Mouse (Mus musculus): ENCODE data around the gene Wwox. TPM values are rescaled to one million over a fixed set of nuclear protein-coding genes. Genes with fewer than 3 reads are reported as not detected.

Gene Wwox
- total RNA-seq, 1 experiment: 12.5 TPM

- no peaks in the 10 kb centered on the region for H3K36me3 ChIP-seq (ENCODE audit: control insufficient read depth, insufficient read depth, low read length, poor library complexity, severe bottlenecking)
- DNase-seq (ENCODE audit: low read depth, low spot score): no peak
- no peak overlapping the region for H3K4me3 ChIP-seq (ENCODE audit: insufficient read depth in 1 of 2, low read depth in 1 of 2, low read length in 2 of 2, poor library complexity in 1 of 2, severe bottlenecking in 1 of 2)
- no peak overlapping the region for H3K9ac ChIP-seq (ENCODE audit: insufficient read depth, low read depth, low read length, poor library complexity, severe bottlenecking)
- no peaks in the 10 kb centered on the region for H3K9me3 ChIP-seq (ENCODE audit: control insufficient read depth, insufficient read depth, low read depth, low read length)
- in situ Hi-C loops (cut with MboI; ENCODE audit: low sequenced_read_pairs in 2 of 2, unreplicated experiment in 2 of 2): no loop called here
- no peak for TF ChIP-seq MAFK (IDR thresholded peaks at IDR 0.05; ENCODE audit: insufficient read depth, low read depth, low read length)
- TF ChIP-seq CHD2 (IDR thresholded peaks at IDR 0.05; ENCODE audit: low read depth, low read length): no peak
- TF ChIP-seq HCFC1 (IDR thresholded peaks at IDR 0.05; ENCODE audit: borderline replicate concordance, insufficient read depth, low read length): no peak
- no peak for TF ChIP-seq ZC3H11A (IDR thresholded peaks at IDR 0.05; ENCODE audit: borderline replicate concordance, low read depth, low read length)
- TF ChIP-seq ZNF384 (IDR thresholded peaks at IDR 0.05; ENCODE audit: low read depth, low read length): no peak
- H3K4me1 ChIP-seq (ENCODE audit: control insufficient read depth in 2 of 2, insufficient read depth in 2 of 2, low read length in 2 of 2, poor library complexity in 1 of 2): peaks cover 8 to 9% of the 10 kb centered on the region in 2 experiments
- H3K27ac ChIP-seq (ENCODE audit: insufficient read depth, low read depth, low read length, poor library complexity, severe bottlenecking): no peak overlapping the region
These were observed 716.7 kb downstream of the Wwox start for GRCm38 (mm10) chr8:115156142-115156541.

- H3K36me3 ChIP-seq (ENCODE audit: control insufficient read depth, insufficient read depth, low read length, poor library complexity, severe bottlenecking): no peaks in the 10 kb centered on the region
- H3K27ac ChIP-seq (ENCODE audit: insufficient read depth, low read depth, low read length, poor library complexity, severe bottlenecking): no peak overlapping the region
- H3K9ac ChIP-seq (ENCODE audit: insufficient read depth, low read depth, low read length, poor library complexity, severe bottlenecking): no peak overlapping the region
- peaks cover 8 to 10% of the 10 kb centered on the region in 2 experiments for H3K4me1 ChIP-seq (ENCODE audit: control insufficient read depth in 2 of 2, insufficient read depth in 2 of 2, low read length in 2 of 2, poor library complexity in 1 of 2)
- H3K9me3 ChIP-seq (ENCODE audit: control insufficient read depth, insufficient read depth, low read depth, low read length): no peaks in the 10 kb centered on the region
- DNase-seq (ENCODE audit: low read depth, low spot score): peak; percentile 45
- in situ Hi-C loops (cut with MboI; ENCODE audit: low sequenced_read_pairs in 2 of 2, unreplicated experiment in 2 of 2): no loop called here
- H3K4me3 ChIP-seq (ENCODE audit: insufficient read depth in 1 of 2, low read depth in 1 of 2, low read length in 2 of 2, poor library complexity in 1 of 2, severe bottlenecking in 1 of 2): no peak overlapping the region
- TF ChIP-seq MAFK (IDR thresholded peaks at IDR 0.05; ENCODE audit: insufficient read depth, low read depth, low read length): no peak
- TF ChIP-seq HCFC1 (IDR thresholded peaks at IDR 0.05; ENCODE audit: borderline replicate concordance, insufficient read depth, low read length): no peak
- TF ChIP-seq ZNF384 (IDR thresholded peaks at IDR 0.05; ENCODE audit: low read depth, low read length): no peak
- TF ChIP-seq ZC3H11A (IDR thresholded peaks at IDR 0.05; ENCODE audit: borderline replicate concordance, low read depth, low read length): no peak
- no peak for TF ChIP-seq CHD2 (IDR thresholded peaks at IDR 0.05; ENCODE audit: low read depth, low read length)
These were observed 718.7 kb downstream of the Wwox start for GRCm38 (mm10) chr8:115157977-115158720.

DNA sequence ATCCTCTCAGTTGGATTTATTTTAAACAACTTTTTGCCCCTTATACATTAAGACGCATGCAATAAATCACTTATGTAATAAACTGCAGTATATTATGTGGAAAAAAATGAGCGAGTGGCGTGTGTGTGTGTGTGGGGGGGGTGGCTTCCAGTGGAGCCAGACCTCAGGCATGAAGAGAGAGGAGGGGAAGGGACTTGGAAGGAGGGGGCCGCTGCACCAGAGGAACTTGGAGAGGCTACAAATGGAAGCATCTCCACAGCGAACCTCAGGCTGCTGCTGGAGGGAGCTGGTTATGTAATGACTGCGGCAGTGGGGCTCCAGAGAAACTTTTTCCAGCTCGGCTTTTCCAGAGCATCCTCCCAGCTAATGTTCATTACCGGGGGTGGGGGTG, 719.3 kb downstream of the Wwox start:
- in situ Hi-C loops (cut with MboI; ENCODE audit: low sequenced_read_pairs in 2 of 2, unreplicated experiment in 2 of 2): no loop called here
- H3K9me3 ChIP-seq (ENCODE audit: control insufficient read depth, insufficient read depth, low read depth, low read length): no peaks in the 10 kb centered on the region
- no peak overlapping the region for H3K9ac ChIP-seq (ENCODE audit: insufficient read depth, low read depth, low read length, poor library complexity, severe bottlenecking)
- peaks cover 8 to 10% of the 10 kb centered on the region in 2 experiments for H3K4me1 ChIP-seq (ENCODE audit: control insufficient read depth in 2 of 2, insufficient read depth in 2 of 2, low read length in 2 of 2, poor library complexity in 1 of 2)
- no peak for DNase-seq (ENCODE audit: low read depth, low spot score)
- H3K4me3 ChIP-seq (ENCODE audit: insufficient read depth in 1 of 2, low read depth in 1 of 2, low read length in 2 of 2, poor library complexity in 1 of 2, severe bottlenecking in 1 of 2): no peak overlapping the region
- no peaks in the 10 kb centered on the region for H3K36me3 ChIP-seq (ENCODE audit: control insufficient read depth, insufficient read depth, low read length, poor library complexity, severe bottlenecking)
- TF ChIP-seq ZNF384 (IDR thresholded peaks at IDR 0.05; ENCODE audit: low read depth, low read length) (no peak), CHD2 (IDR thresholded peaks at IDR 0.05; ENCODE audit: low read depth, low read length) (no peak), HCFC1 (IDR thresholded peaks at IDR 0.05; ENCODE audit: borderline replicate concordance, insufficient read depth, low read length) (no peak), MAFK (IDR thresholded peaks at IDR 0.05; ENCODE audit: insufficient read depth, low read depth, low read length) (no peak), ZC3H11A (IDR thresholded peaks at IDR 0.05; ENCODE audit: borderline replicate concordance, low read depth, low read length) (no peak)
- H3K27ac ChIP-seq (ENCODE audit: insufficient read depth, low read depth, low read length, poor library complexity, severe bottlenecking): no peak overlapping the region; the same call in 1 of the 2 replicates

DNA sequence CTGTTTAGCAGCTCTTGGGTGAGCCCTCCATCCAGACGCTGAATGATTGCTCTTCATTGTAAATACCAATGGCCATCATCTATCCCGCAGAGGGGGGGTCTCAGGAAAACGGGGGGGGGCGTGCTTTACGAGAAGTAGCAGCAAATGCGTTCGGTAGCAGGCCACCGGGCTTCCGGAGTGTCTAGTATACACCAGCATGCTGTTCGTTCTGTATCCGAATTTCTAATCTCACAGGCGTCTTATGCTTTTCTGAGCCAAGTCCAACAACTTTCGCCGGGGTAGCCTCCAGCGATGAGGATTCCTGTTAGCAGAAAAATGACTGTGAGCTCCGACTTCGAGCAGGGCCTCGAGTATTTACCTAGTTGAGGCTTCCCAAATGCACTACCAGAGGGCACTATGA, 719.8 kb downstream of the Wwox start:
- in situ Hi-C loops (cut with MboI; ENCODE audit: low sequenced_read_pairs in 2 of 2, unreplicated experiment in 2 of 2): no loop called here
- Histone ChIP-seq H3K9ac (ENCODE audit: insufficient read depth, low read depth, low read length, poor library complexity, severe bottlenecking) (no peak overlapping the region), H3K36me3 (ENCODE audit: control insufficient read depth, insufficient read depth, low read length, poor library complexity, severe bottlenecking) (no peaks in the 10 kb centered on the region), H3K4me1 (ENCODE audit: control insufficient read depth in 2 of 2, insufficient read depth in 2 of 2, low read length in 2 of 2, poor library complexity in 1 of 2) (peaks cover 8 to 10% of the 10 kb centered on the region in 2 experiments), H3K27ac (ENCODE audit: insufficient read depth, low read depth, low read length, poor library complexity, severe bottlenecking) (no peak overlapping the region; the same call in 1 of the 2 replicates), H3K9me3 (ENCODE audit: control insufficient read depth, insufficient read depth, low read depth, low read length) (no peaks in the 10 kb centered on the region), H3K4me3 (ENCODE audit: insufficient read depth in 1 of 2, low read depth in 1 of 2, low read length in 2 of 2, poor library complexity in 1 of 2, severe bottlenecking in 1 of 2) (no peak overlapping the region)
- TF ChIP-seq CHD2 (IDR thresholded peaks at IDR 0.05; ENCODE audit: low read depth, low read length) (no peak), HCFC1 (IDR thresholded peaks at IDR 0.05; ENCODE audit: borderline replicate concordance, insufficient read depth, low read length) (no peak), ZNF384 (IDR thresholded peaks at IDR 0.05; ENCODE audit: low read depth, low read length) (no peak), ZC3H11A (IDR thresholded peaks at IDR 0.05; ENCODE audit: borderline replicate concordance, low read depth, low read length) (no peak), MAFK (IDR thresholded peaks at IDR 0.05; ENCODE audit: insufficient read depth, low read depth, low read length) (no peak)
- no peak for DNase-seq (ENCODE audit: low read depth, low spot score)

Measured in ES-E14 (cell line).